Mouse (Mus musculus) layer of hippocampus, adult 9-10 months (tissue): ENCODE results near the gene Chp1.
"Not testable (repeated sequence)": the region's sequence is repeated elsewhere in the genome, so short reads cannot be mapped to it uniquely, and the experiment has no call there.

Experiments
- DNase-seq: peaks from one replicate; pipeline ENCODE4 v3.0.0; 2022; ENCODE audit warnings: low spot score

The Chp1 gene

GRCm38 (mm10) chr2:119547522-119548370 is at the start of gene Chp1, which contains the start of gene Exd1:
TSS of gene Chp1 (plus strand) at chr2:119547697.
TSS of gene Exd1 (minus strand) at chr2:119547627.
- peak; percentile 84 for DNase-seq

GRCm38 (mm10) chr2:119498859-119499258 is 48.6 kb upstream of the Chp1 start:
- no peak for DNase-seq

DNA sequence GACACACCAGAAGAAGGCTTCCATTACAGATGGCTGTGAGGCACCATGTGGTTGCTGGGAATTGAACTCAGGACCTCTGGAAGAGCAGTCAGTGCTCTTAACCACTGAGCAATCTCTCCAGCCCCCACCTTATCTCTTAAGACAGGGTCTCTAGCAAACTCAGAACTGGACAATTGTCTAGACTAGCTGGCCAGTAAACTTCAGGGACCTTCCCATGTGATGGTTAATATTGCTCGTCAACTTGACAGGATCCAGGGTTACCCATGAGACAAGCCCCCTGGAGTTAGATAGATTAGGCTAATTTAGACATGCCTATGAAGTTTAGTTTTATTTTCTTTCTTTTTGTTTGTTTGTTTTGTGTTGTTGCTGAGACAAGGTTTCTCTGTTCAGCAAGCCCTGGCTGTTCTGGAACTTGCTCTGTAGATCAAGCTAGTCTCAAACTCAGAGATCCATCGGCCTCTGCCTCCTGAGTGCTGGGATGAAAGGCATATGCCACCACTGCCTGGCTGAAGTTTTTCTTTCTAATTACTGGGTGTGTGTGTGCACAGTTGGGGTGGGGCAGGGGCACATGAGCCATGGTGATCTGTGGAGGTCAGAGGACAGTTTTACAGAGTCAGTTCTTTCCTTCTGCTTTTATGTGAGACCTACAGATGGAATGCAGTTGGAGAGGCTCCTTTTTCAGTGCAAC is 46.4 kb upstream of the Chp1 start:
- DNase-seq = no peak

- no peak for DNase-seq
Observed at GRCm38 (mm10) chr2:119507108-119507507, 40.4 kb upstream of the Chp1 start.

DNA sequence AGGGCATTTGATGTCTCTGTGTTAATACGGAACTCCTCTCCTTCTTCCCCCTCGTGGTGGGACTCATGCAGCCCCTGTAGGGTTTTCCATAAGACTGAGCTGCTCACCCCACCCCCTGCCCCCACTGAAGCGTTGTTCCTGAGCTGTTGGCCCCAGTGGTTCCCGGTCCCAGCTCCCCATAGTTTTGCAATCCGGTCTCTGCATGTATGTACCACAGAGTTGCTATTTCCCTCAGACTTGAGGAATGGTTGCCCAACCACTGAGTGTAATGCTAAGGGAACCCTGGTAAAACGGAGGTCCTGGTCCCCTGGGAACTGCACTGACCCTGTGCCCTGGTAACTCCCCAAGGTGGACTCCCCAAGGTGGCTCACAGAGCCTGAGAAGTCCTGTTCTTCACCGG is 39.0 kb upstream of the Chp1 start:
- DNase-seq = not testable (repeated sequence)

DNA sequence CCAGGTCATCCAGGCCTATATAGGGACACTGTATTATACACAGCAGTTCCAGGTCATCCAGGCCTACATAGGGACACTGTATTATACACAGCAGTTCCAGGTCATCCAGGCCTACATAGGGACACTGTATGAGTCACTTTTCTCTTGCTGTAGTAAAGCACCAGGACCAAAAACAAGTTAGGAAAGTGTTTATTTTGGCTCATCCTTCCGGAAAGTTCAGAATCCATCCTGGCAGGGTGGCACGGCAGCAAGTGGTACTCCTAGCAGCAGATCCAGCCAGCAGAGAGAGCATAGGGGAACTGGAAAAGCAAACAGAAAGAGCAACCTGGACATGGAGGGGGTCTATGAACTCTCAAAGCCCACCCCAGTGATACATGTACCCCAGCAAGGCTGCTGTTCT is 36.6 kb upstream of the Chp1 start:
- no peak for DNase-seq

GRCm38 (mm10) chr2:119512292-119512691 is 35.2 kb upstream of the Chp1 start:
- no peak for DNase-seq

DNA sequence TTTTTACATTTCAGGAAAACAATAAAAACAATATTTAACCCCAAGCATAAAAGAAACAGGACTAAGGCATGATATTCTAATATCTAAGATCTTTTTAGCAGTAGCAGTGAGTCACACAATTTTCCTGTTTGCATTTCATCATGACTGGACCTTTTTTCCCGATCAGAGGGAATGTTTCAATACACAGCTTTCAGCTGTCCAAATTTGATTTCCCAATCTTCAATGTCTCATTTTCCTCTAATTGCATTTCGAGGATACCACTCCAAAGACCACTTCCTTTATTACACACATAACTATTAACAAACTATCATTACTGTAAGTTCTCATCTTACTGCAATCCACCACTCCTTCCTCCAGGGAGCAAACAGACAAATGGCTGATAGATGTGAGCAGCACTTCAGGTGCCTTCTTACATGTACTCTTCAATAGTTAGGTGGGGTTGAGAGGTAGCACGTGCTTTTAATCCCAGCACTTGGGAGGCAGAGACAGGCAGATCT is 33.4 kb upstream of the Chp1 start:
- no peak for DNase-seq

DNA sequence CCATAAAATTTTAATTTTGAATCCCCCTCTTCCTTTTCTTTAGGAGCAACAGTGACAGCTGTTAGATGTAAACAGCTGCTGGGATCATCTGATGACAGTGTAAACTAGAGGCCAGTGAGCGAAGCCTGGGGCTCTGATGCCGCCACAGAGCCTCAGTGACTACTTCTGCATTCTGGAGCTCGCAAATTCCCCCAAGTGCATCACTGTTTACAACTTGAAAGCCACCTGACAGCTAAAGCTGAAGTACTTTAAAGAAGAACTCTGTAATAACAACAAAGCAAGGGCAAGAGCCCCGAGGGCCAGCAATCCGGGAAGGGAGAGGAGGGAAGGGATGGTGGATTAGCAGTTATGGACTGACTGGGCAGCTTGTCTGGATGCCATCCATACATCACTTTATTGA is 30.7 kb upstream of the Chp1 start:
- DNase-seq = no peak

GRCm38 (mm10) chr2:119520550-119520949 is 26.9 kb upstream of the Chp1 start:
- no peak for DNase-seq

GRCm38 (mm10) chr2:119523836-119524235 is 23.7 kb upstream of the Chp1 start:
- no peak for DNase-seq

- no peak for DNase-seq
Observed at GRCm38 (mm10) chr2:119525422-119525821, 22.1 kb upstream of the Chp1 start.

DNA sequence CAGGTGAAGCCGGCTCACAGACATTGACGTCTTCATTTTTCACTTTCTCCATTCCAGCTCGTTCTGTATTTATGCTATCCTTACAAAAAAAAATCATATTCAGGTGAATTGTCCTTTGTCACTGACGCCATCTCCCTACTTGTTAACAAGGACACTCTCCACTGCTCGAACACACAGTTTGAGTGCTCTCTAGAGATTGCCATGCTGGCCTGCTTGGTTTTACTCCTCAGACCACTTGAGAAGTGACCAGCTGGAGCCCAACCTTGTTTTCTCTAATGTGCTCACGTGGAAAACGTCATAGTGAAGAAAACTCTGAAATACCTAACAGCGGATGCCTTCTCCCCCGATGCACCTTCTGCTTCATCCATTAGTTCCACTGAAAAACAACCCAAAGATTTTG is 8.7 kb upstream of the Chp1 start:
- no peak for DNase-seq

GRCm38 (mm10) chr2:119542106-119542505 is 5.4 kb upstream of the Chp1 start:
- DNase-seq = peak; percentile 33

- DNase-seq = no peak
Observed at GRCm38 (mm10) chr2:119543656-119544055, 3.8 kb upstream of the Chp1 start.

DNA sequence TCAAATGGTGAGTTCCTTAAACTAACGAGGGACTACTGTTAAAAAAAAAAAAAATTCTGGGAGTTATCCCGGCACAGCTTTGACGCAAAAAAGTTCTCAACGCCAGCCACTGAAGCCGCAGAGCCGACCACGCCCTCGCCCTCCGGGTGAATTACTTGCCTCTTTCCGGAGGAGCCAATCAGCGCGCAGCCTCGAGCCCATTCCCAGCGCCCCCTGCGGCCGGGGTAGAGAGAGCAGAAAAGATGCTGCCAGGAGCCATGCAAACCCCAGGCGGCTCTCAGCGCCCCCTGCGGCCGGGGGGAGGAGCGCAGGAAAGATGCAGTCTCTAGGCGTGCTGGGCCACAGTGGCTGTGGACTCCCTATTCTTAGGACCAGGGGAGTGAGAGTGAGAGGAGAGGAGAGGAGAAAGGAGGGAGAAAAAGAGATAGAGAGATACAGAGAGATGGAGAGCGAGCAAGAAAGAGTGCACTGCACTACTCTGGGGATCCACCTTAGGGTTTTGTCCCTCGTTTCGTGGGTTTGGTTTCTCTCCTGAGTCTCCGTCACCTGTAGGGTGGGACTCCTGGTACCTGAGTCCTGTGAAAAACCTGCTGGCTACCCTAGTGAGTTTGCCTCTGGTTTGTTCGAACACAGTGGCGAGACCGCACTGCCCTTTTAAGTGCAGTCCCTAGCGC is 512 bp upstream of the Chp1 start:
- peak; percentile 26 for DNase-seq

DNA sequence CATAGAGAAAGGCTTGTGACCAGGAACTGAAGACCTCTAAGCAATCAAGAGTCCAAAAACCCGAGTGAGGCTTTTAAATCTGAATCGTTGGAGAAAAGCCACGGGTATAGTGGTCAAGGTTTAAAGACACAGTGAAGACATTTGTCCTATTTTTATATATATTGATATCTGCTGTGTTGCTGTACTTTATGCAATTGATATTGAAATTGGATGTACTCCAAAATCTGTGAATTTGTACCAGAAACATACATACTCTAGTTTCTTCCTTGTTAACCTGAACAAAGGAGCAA is 819 bp downstream of the Chp1 start:
- DNase-seq = no peak

DNA sequence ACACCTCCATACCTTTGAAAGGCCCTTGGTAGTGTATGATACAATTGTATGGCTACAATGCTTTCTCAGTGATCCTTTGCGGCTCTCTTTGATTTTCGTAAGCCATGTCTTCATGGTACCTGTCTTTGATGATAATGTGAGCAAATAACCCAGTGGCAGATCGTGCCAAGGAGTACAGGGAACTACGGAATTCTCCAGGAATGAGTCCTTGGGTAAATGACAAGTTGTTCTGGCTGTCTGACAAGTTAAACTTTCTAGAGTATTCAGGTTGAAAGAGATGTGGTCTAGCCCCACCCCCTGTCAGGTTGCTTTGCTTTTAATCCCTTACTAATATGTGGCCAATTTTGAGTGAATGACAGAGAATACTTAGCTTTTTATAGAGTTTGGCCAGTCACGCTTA is 1.2 kb downstream of the Chp1 start:
- no peak for DNase-seq

DNA sequence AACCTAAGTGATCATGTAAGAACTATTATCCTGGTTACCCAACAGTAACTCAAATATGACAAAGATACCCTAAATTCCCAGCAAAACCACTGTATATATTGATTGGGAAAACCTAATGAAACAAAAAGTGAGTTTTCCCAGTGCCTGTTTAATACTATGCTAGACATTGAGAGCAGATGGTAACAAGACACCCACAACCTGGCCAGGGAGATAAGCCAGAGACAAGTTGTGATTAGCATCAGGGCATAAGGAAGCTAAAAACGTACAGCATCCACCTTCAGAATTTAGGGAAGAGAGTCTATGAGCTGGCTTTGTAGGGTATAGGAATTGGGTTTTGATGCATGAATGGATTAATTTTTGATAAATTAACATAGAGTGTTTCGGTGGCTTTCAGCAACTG is 2.2 kb downstream of the Chp1 start:
- DNase-seq = no peak

DNA sequence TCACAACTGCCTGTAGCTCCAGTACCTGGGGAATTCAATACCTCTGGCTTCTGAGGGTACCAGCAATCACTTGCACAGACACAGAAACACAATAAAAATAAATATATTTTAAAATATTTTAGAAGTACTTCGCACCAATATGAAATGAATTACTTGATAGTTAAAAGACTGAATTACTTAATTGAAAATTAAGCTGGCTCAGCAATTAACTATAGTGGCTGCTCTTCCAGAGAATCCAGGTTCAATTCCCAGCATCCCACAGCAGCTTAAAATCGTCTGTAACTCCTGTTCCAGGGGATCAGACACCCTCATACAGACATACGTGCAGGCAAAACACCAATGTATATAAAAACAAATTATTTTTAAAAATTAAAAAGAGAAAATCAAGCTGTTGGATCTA is 10.5 kb downstream of the Chp1 start:
- DNase-seq = no peak

GRCm38 (mm10) chr2:119558737-119559340 is 11.3 kb downstream of the Chp1 start:
- no peak for DNase-seq

DNA sequence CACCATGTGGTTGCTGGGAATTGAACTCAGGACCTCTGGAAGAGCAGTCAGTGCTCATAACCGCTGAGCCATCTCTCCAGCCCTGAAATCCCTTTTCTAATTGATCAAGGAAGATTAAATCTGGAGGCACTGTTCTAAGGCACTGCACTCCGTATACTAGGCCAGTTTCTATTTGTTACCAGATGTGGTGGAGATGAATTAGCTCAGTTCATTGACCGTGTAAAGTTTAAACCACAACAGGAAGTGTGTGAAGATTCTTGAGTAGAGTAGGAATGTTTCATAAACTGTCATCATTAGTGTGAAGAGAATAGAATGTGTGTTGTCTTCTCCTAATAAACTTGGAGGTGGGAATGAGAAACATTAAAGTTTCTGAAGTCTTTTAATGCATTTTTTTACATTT is 14.3 kb downstream of the Chp1 start:
- DNase-seq = no peak

- DNase-seq = no peak
Observed at GRCm38 (mm10) chr2:119565284-119565683, 17.8 kb downstream of the Chp1 start.
